Mouse (Mus musculus): ENCODE results near the gene Olfr1191-ps1. TPM values are rescaled to one million over a fixed set of nuclear protein-coding genes. Genes with fewer than 3 reads are reported as not detected.

The Olfr1191-ps1 gene
- total RNA-seq (2023) = under 1 TPM in 1 of 2 experiments, not detected in 1; 0.12 TPM

GRCm38 (mm10) chr2:88640242-88640641 is at the start of gene Olfr1191-ps1:
Olfr1191-ps1 (plus strand) TSS chr2:88640542.

GRCm38 (mm10) chr2:88648209-88648608 is 7.9 kb downstream of the Olfr1191-ps1 start, which contains the start of gene Olfr1192-ps1:
Olfr1192-ps1 (plus strand) TSS chr2:88648509.

GRCm38 (mm10) chr2:88675328-88675727 is 35.0 kb downstream of the Olfr1191-ps1 start, which contains the start of gene Olfr1193:
Olfr1193 (plus strand) TSS chr2:88675628.

GRCm38 (mm10) chr2:88689087-88689486 is 48.7 kb downstream of the Olfr1191-ps1 start, which contains the start of gene Olfr1195:
Olfr1195 (minus strand) TSS chr2:88689187.

Other genes starting within 250 kb of the Olfr1191-ps1 start
- not detected for gene Olfr1179, start 234.1 kb upstream of the Olfr1191-ps1 start, total RNA-seq (2023)
- not detected for gene Olfr1180, start 221.4 kb upstream of the Olfr1191-ps1 start, total RNA-seq (2023)
- not detected for gene Olfr1181, start 214.4 kb upstream of the Olfr1191-ps1 start, total RNA-seq (2023)
- not detected for gene Gm13757, start 191.4 kb upstream of the Olfr1191-ps1 start, total RNA-seq (2023)
- gene Olfr1183, start 185.7 kb upstream of the Olfr1191-ps1 start, total RNA-seq (2023) = not detected
- gene Olfr1184, start 156.9 kb upstream of the Olfr1191-ps1 start, total RNA-seq (2023) = not detected
- not detected for gene Olfr1185-ps1, start 147.2 kb upstream of the Olfr1191-ps1 start, total RNA-seq (2023)
- gene Olfr1186, start 122.0 kb upstream of the Olfr1191-ps1 start, total RNA-seq (2023) = not detected
- gene Olfr1188, start 83.6 kb upstream of the Olfr1191-ps1 start, total RNA-seq (2023) = not detected
- not detected for gene Olfr1189, start 54.1 kb upstream of the Olfr1191-ps1 start, total RNA-seq (2023)
- not detected for gene Olfr1192-ps1, start 8.0 kb downstream of the Olfr1191-ps1 start, total RNA-seq (2023)
- gene Olfr1193, start 35.1 kb downstream of the Olfr1191-ps1 start, total RNA-seq (2023) = not detected
- gene Olfr1195, start 48.6 kb downstream of the Olfr1191-ps1 start, total RNA-seq (2023) = not detected
- gene Olfr1196, start 64.1 kb downstream of the Olfr1191-ps1 start, total RNA-seq (2023) = not detected
- not detected for gene Olfr1197, start 91.8 kb downstream of the Olfr1191-ps1 start, total RNA-seq (2023)
- gene Olfr1198, start 110.8 kb downstream of the Olfr1191-ps1 start, total RNA-seq (2023) = not detected
- gene Olfr1199, start 119.9 kb downstream of the Olfr1191-ps1 start, total RNA-seq (2023) = not detected
- gene Olfr1200, start 129.9 kb downstream of the Olfr1191-ps1 start, total RNA-seq (2023) = not detected
- not detected for gene Olfr1201, start 152.5 kb downstream of the Olfr1191-ps1 start, total RNA-seq (2023)
- not detected for gene Olfr1202, start 174.0 kb downstream of the Olfr1191-ps1 start, total RNA-seq (2023)
- not detected for gene Olfr1205, start 189.2 kb downstream of the Olfr1191-ps1 start, total RNA-seq (2023)
- not detected for gene Olfr1204, start 208.8 kb downstream of the Olfr1191-ps1 start, total RNA-seq (2023)
- not detected for gene Olfr1206, start 222.7 kb downstream of the Olfr1191-ps1 start, total RNA-seq (2023)

All from B cell, adult 67 days (primary cell).